Mouse (Mus musculus) telencephalon, adult 2 months (tissue): ENCODE results near the gene Zfp879.
A peak's percentile ranks its signal among the peaks of the same experiment; 100 is the strongest.

Source experiments
- DNase-seq: peaks from one replicate; pipeline ENCODE4 v3.0.0-alpha.2; 2011; ENCODE audit warnings: low read depth, low spot score

Gene Zfp879

GRCm38 (mm10) chr11:50841023-50841735 is at the start of gene Zfp879:
Gene Zfp879 (minus strand): TSS chr11:50841552.
- DNase-seq = peak; percentile 92

DNA sequence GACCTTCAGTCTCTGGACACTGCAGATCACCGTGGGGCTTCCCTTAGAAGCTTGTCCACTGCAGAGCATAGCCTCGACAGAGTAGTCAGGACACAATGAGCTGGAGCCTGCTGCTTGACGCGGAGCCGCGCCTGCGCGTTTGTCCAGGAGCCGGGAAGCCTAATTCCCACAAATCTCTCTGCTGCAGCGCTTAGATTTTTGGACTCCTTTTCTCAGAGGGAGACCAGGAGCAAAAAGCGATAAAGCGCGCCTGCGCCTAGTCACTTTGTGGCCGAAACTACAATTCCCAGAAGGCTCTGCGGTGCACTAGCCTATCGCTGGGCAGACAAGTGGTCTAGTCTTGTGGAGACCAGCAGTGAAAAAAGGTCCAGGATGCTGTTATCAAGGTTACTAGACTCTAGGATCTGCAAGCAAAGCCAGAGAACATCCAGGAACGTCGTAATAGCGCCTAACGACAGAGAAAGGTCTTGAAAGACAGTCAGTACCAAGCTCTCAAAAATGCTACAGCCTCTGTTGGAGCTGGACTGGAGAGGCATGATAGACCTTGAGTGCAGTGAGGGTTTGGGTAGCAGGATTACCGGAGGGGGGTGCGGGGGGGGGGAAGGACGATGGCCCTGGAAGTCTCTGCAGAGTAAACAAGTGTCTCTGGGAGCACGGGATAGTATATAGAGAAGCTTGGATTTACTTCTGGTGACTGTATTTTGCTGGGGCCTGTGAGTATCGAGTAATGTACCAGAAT is 46.2 kb upstream of the Zfp879 start, which contains the start of gene Zfp454:
TSS of gene Zfp454 (minus strand) at position 262 of the 739 bp plus-strand sequence.
- DNase-seq = peak; percentile 98

- no peak for DNase-seq
Measured at GRCm38 (mm10) chr11:50886933-50887293, 45.6 kb upstream of the Zfp879 start.

DNA sequence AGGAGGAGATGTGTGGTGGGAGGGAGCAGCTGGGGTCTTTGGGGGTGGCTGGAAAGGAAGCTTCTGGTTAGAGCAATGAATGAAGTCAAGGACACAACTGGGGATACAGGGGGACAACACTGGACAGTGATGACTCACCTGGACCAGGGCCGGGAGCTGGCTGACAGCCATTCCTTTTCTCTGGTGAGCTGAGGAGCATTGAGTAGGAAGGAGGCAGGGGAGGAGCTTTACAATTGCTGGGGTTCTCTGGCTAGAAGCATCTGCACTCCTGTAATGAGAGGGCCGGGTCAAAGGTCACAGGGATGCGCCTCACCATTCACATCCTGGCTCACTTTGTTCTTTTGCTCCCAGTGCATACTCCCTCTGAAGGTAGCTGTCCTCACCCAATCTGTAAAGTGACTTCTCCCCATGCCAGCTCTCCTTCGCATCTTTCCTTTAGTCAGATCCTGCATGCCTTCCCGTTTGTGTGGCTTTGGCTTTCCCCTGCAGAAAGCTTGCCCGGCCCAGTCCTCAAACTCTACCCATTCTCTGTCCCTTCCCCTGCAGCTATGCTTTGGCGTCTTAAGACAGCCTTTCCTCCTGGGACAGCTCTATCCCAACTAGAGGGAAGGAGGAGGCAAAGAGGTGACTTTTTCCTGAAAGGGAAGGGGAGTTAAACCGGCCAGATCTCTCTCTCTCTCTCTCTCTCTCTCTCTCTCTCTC is 45.0 kb upstream of the Zfp879 start:
- no peak for DNase-seq

DNA sequence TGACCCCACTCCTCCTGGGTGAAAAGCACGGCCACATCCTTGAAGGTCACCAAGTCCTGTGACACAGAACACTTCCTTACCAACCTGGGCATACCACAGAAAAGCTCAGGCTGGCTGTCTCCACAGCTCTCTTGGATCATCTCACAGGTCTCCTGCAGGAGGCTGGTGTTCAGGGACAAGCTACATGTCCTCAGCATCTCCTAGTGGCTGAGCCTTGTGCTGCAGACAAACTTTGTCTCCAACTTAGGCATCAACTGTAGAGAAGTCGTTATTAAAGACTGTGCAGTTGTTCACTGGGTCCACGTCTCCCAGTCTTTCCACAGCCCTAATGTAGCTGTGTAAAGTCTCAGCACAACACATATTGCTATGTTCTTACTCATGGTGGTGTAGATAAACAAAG is 42.4 kb upstream of the Zfp879 start:
- no peak for DNase-seq

DNA sequence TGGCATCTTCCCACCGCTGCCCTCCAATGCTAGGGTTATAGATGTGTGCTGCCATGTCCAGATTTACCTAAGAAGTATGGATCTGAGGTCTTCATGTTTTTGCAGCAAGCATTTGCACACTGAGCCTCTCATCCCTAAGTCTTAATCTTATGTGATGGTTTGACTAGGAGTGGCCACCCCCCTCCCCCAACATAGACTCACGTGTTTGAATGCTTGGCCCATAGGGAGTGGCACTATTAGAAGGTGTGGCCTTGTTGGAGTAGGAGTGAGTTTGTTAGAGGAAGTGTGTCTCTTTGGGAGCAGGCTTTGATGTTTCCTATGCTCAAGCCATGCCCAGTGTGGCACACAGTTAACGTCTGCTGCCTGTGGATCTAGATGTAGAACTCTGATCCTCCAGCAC is 37.3 kb upstream of the Zfp879 start:
- DNase-seq = no peak

- DNase-seq = no peak
Measured at GRCm38 (mm10) chr11:50850989-50851601, 9.7 kb upstream of the Zfp879 start.

DNA sequence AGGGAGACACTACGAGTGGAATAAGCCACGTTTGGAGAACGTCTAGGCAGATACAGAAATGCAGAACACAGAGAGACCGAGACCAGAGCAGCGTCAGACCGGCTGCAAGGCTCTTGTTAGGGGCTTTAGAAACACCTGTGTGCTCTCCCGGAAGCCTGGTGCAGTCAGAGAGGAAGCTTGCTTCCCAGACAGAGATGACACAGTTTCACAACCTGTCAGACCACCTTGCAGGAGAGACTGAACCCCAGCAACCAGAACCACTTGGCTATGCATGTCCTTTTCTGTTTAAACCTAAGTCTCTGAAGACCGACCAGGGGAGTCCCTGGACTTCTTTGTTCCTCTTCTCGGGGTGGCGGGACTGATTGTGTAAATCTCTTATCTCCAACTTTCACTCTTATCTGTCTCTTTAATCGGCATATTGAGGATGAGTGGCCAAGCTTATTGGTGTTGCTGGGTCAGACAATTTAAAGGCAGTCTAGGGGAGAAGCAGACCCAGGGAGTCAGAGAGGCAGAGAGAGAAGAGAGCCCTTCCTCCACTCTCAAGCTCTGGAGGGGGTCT is 8.9 kb upstream of the Zfp879 start, which contains the start of gene Grm6:
TSS of gene Grm6 (plus strand) at position 509 of the 559 bp plus-strand sequence.
- DNase-seq = no peak

GRCm38 (mm10) chr11:50849310-50849709 is 8.0 kb upstream of the Zfp879 start:
- no peak for DNase-seq

DNA sequence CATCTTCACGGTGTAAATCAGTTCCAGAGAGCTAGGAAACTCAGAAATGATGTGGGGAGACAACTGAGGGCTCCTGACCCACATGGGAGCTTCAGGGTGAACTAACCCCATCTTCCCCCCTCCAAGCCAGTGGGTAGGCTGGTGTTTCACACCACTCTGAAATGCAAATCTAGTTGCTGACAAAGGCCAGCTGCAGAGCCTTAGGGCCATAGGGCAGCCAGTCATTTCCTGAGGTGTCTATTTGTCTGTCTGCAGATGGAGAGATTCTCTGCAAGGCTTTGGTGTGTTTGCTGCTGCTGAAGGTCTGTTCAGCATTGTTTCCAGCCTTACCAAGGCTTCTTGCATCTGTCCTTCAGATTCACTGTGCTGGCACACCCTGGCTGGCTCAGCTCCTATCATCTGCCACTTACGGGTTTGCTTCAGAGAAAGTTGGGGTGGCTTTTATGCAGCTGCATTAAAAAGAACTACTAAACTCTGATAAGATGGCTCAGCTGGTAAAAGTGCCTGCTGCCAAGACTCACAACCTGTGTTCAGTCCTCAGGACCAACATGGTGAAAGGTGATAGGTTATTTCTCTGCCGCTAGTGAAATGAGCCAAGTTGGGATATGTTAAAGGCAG is 7.3 kb upstream of the Zfp879 start:
- DNase-seq = no peak

DNA sequence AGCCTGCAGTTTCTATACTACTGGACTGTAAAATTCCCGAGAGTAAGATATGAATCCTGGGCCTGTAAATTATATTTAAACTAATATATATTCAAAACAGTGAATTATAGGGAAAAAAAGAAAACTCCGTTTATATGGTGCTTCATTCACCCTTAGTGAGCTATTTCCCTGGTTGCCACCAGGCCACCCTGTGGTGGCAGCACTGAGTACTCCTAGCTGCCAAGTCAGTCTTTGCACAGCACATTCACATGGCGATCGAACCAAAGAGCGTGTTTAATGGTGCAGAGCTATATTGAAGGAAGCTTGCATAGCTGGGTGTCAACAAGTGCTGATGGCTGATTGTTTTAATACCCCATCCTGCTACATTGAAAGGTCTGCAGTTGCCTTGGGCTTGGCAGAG is 5.7 kb upstream of the Zfp879 start:
- DNase-seq = no peak

GRCm38 (mm10) chr11:50845951-50846350 is 4.6 kb upstream of the Zfp879 start:
- DNase-seq = no peak

GRCm38 (mm10) chr11:50835727-50836126 is 5.6 kb downstream of the Zfp879 start:
- no peak for DNase-seq

DNA sequence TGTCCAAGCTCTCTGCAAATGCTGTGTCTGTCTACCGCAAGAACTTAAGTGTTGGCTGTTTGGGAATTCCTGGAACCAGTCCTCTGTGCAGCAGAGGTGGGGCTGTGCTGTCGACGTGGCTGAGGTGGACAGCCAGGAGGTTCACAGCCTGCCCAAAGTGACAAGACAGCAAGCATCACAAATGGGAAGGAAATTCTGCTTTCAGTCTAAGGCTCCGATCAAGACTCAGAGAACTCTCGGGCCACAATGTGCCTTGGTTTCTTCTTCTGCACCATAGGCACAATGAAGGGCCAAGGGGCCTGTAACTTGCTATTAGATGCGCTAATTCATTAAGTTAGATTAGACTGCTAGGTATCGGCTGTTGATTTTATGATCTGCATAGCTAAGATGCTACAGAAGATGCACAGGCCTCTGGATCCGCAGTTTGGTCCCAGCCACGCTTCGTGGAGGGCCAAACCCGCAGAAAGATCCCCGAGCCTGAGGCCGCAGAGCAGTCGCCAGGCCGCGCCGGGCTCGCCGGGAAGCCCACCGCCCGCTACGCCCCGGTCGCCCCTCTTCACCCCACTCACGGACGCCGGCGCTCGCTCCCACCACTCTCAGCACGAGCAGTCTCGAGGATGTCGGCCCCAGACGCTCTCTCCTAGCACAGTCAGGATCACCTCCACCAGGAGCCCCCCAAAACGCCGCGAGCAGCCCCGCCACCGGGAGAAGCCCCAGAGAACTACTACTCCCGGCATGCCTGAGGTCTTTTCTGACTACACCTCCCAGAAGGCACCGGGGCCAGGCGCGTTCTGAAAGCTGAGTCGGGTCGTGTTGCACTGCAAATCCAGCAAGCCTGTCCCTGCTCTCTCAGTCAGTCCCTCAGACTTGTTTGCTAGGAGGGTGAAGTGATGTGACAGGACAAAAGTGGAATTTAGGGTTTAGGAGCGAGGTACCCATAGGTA is 14.1 kb downstream of the Zfp879 start, which contains the start of gene Zfp354c:
TSS of gene Zfp354c (minus strand) at position 715 of the 944 bp plus-strand sequence.
- peak; percentile 78 for DNase-seq

DNA sequence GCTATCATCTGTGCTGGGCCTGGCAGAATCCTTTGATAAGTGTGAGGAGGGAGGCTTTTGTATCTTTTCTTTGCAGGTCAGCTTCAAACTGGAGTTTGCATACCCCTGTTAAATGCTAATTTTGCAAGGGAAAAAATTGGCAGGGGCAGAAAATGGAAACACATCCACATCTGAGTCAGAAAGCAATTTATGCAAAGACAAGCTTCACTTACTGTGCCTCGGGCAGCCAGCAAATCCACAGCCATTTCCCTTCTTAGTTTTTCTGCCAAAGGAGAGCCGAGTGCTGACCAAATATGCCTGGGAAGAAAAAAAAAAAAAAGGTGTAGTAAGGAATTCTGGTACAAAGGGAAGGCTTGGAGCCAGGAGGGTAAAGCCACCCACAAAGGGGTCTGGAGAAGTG is 15.1 kb downstream of the Zfp879 start:
- no peak for DNase-seq

- DNase-seq = no peak
Measured at GRCm38 (mm10) chr11:50814233-50814632, 27.1 kb downstream of the Zfp879 start.

GRCm38 (mm10) chr11:50798836-50799235 is 42.5 kb downstream of the Zfp879 start:
- DNase-seq = no peak

DNA sequence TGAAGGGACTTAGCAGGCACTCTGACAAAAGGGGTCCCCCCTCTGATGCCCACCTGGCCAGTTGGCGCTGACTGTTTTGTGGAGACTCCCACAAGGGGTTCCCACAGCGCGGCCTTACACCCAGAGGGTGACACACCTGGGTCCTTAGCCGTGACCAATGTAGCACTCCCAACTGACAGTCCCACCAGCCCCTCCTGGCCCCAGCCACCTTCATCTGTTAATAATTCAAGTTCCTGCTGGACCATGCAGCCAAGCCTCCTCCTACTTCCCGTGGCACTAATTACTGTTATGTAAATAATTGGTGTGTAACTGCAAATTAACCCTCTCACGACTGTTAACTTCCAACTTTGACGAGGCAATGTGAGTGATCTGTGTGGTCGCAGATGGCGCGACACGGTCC is 43.7 kb downstream of the Zfp879 start:
- no peak for DNase-seq
